Mouse (Mus musculus) gonadal fat pad, adult 2 months (tissue): Measurements from ENCODE around the gene Gm42791. TPM values are rescaled to one million over a fixed set of nuclear protein-coding genes. Genes with fewer than 3 reads are reported as not detected.

Source experiments
- DNase-seq: peaks from one replicate; pipeline ENCODE4 v3.0.0-alpha.2; 2012; ENCODE audit warnings: low read depth
- polyA plus RNA-seq: library from polyadenylated mRNA; depleted of rRNA; stranded (reverse); fragments of >200 nt; gene quantifications from 2 replicates; pipeline ENCODE4 v1.2.3, GENCODE M21; 2012

The Gm42791 gene
- polyA plus RNA-seq, 1 experiment = not detected

GRCm38 (mm10) chr5:148977698-148978457 lies 17.1 kb downstream of the Gm42791 start:
- no peak for DNase-seq

- no peak for DNase-seq
Observed at GRCm38 (mm10) chr5:148976876-148977275, 18.1 kb downstream of the Gm42791 start.

DNA sequence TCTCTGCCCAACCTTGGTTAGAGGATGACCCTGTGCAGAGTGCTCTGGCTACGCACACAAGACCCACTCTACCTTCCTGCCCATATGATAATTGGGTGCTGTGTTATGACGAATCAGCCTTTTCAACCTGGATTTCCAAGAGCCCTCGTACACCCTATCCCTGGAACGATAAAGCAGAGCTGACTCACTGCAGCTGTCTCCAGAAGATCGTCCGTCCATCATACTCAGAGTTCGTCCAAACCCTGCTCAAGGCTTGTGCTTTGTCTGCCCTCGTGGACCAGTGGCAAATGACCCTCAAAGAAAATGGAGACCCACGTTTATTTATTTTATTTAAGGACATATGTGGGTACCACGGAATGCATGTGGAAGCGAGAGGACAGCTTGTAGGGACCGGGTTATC lies 19.9 kb downstream of the Gm42791 start:
- no peak for DNase-seq

GRCm38 (mm10) chr5:148973019-148973668 lies 21.8 kb downstream of the Gm42791 start:
- DNase-seq = no peak

DNA sequence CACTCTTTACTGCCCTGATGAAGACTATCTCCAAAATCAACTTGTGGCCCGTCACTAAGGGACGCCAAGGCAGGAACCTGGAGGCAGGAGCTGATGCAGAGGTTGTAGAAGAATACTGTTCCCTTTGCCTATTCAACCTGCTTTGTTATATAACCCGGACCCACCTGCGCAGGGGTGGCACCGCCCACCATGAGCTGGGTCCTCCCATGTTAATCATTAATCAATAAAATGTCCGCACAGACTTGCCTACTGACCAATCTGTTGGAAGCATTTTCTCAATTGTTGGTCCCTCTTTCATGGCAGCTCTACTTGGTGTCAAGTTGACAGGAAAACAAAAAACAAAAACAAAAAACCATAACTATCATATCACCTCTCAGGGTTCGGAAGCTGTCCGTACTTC lies 22.8 kb downstream of the Gm42791 start:
- DNase-seq = no peak

- no peak for DNase-seq
Observed at GRCm38 (mm10) chr5:148969648-148970047, 25.3 kb downstream of the Gm42791 start.

DNA sequence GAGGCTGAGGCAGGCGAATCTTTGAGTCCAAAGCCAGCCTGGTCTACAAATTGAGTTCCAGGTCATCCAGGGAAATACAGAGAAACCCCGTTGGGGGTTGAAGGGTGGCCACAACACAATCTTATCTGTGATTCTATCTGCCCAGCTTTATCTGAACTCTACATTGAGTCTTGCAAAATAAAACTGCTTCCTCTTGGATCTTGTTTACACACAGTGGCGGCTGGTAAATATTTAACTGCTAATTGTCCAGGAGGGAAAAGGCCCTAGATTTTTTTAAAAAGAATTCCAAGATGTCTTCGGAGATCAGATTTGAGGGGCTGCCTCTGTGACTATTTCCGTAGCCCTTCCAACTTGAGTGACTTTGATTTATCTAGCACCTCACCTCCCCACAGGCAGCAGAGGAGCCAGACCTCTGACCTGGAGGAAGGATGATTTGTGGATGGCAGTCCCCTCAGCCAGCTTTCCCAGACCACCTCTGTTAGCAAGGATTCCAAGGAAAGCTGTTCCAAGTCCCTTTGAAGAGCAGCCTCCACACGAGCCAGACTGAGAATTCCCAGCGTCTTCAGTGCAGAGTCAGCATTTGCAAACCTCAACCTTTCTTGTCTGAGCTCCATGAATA lies 25.9 kb downstream of the Gm42791 start:
- DNase-seq = no peak

DNA sequence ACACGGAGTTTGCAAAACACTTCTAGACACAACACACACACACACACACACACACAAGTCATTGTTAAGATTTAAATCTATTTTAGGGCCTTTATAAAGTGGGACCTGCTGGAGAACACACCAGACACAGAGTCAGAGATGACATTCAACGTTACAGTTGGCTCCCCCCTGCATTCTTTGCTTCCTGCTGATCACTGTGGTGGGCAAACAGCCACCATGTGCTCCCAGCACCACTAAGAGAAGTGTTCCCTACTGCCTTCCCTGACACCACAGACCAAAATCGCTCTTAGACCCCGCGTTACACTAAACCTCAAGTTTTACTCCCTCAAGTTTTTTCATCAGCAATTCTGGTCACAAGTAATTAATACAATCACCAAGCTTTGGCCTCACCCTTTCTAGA lies 26.8 kb downstream of the Gm42791 start:
- no peak for DNase-seq

GRCm38 (mm10) chr5:148966395-148966794 lies 28.6 kb downstream of the Gm42791 start:
- DNase-seq = no peak

DNA sequence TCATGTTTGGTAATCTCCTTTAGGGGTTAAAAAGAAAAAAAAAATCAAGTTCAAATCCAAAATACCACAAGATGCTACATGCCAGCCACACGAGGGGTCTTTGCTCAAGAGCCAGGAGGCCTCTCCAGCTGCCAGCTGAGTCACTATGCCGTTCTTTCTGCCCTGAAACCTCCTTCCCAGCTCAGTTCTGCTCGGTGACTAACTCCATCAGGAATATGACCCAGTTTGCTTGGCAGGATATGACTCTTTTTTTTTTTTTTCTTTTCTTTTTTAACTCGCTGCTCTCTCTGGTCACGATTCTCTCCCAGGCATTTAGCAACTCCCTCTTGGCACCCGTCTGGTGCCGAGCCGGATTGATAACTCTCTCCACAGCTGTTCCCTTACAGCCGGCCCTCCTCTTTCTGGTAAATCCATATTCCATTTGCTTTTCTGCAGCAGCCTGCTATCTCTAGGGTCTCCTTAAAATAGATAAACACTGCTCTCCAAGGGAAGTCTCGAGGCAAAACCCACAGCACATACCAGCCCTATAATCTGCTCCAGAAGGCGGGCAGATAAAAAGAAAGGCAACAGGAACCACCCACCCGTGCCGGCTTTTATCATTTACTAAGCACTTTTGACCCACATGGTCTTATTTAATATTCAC lies 29.1 kb downstream of the Gm42791 start:
- DNase-seq = no peak

DNA sequence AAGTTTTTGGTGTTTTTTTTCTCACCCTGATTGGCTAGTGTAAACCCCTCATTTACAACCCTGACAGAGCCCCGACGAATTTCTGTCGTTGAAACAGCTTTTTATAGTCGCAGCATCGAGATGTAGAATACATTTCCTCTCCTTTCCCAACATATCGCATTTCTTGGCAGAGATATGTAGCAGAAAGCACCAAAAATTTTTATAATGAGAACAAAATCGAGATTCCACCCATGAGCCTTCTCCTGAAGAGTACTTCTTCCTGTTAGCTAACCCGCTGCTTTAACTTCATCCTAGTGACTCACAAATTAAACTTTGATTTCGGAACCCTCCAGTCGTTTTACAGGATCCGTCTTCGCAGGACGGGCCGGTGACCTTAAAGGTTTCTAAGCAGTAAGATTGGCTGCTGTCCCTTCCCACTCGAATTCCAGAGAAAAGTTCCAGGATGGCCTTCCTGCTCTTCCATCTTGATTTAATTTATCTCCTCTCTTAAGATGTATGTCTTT lies 29.8 kb downstream of the Gm42791 start:
- no peak for DNase-seq

DNA sequence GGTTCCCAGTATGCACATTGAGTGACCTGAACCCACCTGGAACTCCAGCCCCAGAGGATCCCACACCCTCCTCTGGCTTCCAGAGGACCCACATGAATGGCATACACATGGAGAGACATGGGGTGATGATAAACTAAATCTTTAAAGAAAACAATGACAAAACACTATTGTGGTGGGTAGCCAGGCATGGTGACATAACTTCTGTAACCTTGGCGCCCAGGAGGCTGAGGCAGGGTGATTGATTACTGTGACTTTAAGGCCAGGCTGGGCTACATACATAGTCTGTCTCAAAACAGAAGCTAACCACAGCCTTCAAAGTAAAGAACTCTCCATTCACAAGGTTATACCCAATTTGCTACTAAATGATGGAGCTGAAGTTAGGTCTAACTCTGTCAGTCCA lies 30.7 kb downstream of the Gm42791 start:
- no peak for DNase-seq

DNA sequence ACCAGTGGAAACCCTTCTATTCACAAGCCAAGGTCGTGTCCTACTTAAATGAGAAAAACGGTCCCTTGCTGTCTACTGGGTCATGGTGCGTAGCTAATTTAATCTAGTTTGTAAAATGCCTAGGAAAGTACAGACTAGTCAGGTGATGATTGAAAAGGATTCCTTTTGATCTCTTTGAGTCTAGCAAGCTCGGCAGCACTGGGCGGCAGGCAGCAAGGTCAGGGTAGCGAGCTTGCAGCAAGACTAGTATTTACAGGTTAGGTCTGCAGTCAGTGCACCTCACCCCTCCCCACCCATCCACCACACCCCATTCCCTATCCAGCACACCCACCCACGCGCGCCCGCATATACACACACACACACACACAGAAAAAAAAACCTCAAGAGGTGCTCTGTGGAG lies 34.7 kb downstream of the Gm42791 start:
- no peak for DNase-seq

- DNase-seq = no peak
Observed at GRCm38 (mm10) chr5:148959068-148959990, 35.6 kb downstream of the Gm42791 start.

GRCm38 (mm10) chr5:148958355-148958754 lies 36.6 kb downstream of the Gm42791 start:
- no peak for DNase-seq

DNA sequence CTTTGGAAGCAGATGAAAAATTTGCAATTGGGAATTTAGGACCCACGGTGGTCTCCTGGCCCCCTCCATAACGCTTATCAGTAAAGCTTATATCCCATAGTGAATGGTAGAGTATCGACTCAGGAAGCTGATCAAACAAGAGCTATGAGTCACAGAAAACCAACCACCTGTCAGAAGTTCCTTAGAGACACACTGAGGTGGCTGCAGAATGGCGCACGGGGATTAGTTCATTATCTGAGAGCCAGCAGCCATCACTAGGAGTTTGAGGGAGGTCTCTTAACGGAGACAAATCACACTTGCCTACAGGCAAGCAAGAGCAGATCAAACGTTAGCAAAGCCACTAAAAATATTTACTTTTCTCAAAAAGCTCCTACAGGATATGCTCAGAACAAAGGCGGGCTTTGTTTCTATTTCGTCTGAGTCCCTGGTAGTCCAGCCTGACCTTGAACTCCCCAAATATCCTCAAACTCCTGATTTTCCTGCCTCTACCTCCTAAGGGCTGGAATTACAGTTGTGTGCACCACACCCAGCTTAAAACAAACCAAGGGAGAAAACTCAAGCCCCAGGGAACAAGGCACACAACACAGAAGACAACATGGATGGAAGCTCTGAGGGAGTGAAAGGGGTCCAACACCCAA lies 37.9 kb downstream of the Gm42791 start:
- DNase-seq = no peak

- no peak for DNase-seq
Observed at GRCm38 (mm10) chr5:148956091-148956490, 38.9 kb downstream of the Gm42791 start.

DNA sequence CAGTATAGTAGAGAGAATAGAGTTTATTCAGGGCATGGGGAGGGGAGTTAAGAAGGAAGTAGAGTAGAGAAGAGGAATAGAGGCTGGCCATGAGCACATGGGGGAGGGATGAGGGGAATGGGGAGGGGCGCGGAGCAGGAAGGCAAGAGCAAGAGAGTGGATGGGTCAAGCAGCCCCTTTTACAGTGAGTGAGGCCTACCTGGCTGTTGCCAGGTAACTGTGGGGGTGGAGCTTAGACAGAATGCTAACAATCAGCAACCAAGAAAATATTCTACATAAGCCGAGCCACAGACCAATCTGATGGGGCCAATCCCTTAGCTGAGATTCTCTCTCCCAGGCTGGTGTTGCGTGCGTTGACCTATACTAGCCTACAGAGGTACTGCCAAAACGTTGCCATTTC lies 39.4 kb downstream of the Gm42791 start:
- DNase-seq = no peak

DNA sequence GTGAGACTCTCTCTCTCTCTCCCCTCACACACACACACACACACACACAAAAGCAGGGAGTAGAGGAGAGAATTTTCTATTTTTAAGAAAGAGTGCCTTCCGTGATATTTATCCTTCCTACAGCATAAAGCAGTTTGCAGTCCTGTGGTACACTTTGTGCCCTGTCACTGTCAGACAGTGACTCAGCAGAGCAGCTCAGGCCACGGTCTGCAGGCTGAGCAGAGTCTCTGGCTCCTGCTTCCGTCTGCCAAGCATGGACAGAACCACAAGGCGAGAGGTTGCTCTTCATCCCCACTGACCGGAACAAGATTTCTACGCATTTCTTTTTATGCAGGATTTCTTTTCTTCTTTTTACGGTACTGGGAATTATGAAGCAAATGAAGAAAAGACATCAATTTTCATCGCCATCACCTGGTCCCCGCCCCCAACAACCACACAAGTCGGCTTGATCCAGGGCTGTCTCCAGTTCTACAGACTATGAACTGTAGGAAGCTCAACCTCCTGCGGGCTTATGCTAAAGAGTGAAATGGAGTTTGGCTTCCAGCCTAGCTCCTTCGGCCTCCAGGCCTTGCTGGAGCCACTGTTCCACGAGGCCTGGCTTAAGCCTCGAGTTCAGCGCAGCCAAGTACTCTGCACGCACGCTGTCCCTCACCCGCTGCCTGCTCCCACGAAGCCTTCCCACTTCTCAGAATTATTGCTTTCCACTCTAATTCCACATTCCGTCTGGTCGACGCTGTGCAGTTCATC lies 40.5 kb downstream of the Gm42791 start:
- no peak for DNase-seq

- DNase-seq = no peak
Observed at GRCm38 (mm10) chr5:148953098-148953497, 41.8 kb downstream of the Gm42791 start.
